ENCODE assay signal across 11 mouse cellular contexts in the genomic region with DNA sequence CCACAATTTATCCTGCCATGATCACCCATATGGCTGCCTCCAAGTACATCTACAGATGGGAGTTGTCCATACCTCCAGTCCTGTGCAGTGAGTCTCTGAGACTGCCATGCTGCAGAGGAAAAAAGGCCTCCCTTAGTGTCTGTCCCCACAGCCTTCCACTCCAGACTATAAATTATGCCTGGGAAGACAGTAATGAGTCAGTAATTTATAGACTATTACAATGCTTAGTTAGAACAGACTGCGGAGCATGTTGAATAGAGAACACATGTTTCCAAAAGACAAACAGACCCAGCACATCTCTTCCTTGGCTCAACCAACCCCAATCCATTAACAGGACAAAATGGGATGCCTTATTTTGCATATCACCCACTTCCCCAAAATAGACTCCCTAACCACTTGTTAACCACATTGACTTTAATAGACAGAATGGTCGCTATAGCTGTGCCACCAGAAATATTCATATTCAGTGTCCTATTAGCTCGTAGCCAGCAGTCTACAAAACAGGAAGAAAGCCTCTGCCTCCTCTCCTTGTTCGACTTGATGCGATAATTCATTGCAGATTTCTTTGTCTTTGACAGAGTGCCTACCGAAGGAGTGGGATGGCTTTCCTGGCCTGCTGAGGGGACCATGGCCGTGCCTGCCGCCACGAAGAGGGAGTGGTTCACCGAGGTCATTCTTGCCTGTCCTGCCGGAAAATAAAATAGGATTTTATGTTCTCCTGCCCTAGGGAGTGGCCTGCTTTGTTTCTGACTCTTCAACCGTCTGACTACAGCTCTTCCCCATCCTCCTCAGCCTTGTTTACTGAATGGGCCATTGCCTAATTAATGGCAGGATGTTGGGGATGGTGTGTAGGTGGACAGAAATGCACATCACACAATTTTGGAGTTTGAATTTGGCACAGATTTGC.
A peak's percentile ranks its signal among the peaks of the same experiment; 100 is the strongest.
DNase-seq lines count a peak whose midpoint lies in the region; ATAC-seq and TF ChIP-seq lines count a peak whose summit lies in the region.
"Had no signal": no experiment of that assay in that cellular context is flagged by ENCODE, and none has a peak within 500 bp of the region (broad histone marks: within the 10 kb centered on the region; RNA-seq: fewer than 3 reads in every experiment).

No protein-coding gene starts in this region.

- no peaks in the 10 kb centered on the region for H3K27me3 ChIP-seq in kidney, embryonic 14.5 days (ENCODE audit: control insufficient read depth, insufficient read depth, low read length)
- H3K27me3 ChIP-seq in stomach, embryonic 14.5 days (ENCODE audit: control insufficient read depth, insufficient read depth, low read length): no peaks in the 10 kb centered on the region
- H3K27me3 ChIP-seq in stomach, postnatal 0 days (ENCODE audit: control insufficient read depth, insufficient read depth, low read length): no peaks in the 10 kb centered on the region
- H3K27me3 ChIP-seq in embryonic facial prominence, embryonic 14.5 days (replicated peaks; ENCODE audit: control insufficient read depth, insufficient read depth, low read length): no peaks in the 10 kb centered on the region
- no peaks in the 10 kb centered on the region for H3K27me3 ChIP-seq in stomach, embryonic 16.5 days (ENCODE audit: control insufficient read depth, insufficient read depth, low read length)
- H3K27me3 ChIP-seq in cerebellum, adult 2 months (ENCODE audit: control insufficient read depth, insufficient read depth, low read length): no peaks in the 10 kb centered on the region

- H3K36me3 ChIP-seq in kidney, embryonic 14.5 days (ENCODE audit: control insufficient read depth, insufficient read depth, low read length): no peaks in the 10 kb centered on the region
- H3K36me3 ChIP-seq in stomach, embryonic 14.5 days (ENCODE audit: control insufficient read depth, insufficient read depth, low read length): no peaks in the 10 kb centered on the region
- no peaks in the 10 kb centered on the region for H3K36me3 ChIP-seq in stomach, postnatal 0 days (ENCODE audit: control insufficient read depth, insufficient read depth, low read length)
- H3K36me3 ChIP-seq in embryonic facial prominence, embryonic 14.5 days (ENCODE audit: control insufficient read depth, insufficient read depth, low read length): no peaks in the 10 kb centered on the region
- no peaks in the 10 kb centered on the region for H3K36me3 ChIP-seq in stomach, embryonic 16.5 days (ENCODE audit: control insufficient read depth, insufficient read depth, low read length)

- no peak for DNase-seq in kidney, postnatal 36 days
- DNase-seq in stomach, postnatal 0 days (ENCODE audit: low spot score): no peak
- DNase-seq in embryonic facial prominence, embryonic 14.5 days (ENCODE audit: low spot score): peak; percentile 47
- DNase-seq in cerebellum, adult 2 months: no peak
- DNase-seq in cerebellum, postnatal 4 days (ENCODE audit: low spot score in 2 of 2): no peak
- DNase-seq: heart, postnatal 4 days; retina, postnatal 1 day had no signal

- H3K27ac ChIP-seq in kidney, embryonic 14.5 days (ENCODE audit: low read depth, low read length): no peak overlapping the region
- H3K27ac ChIP-seq in stomach, embryonic 14.5 days (ENCODE audit: low read length): peak overlapping the region; percentile 59; the same call in 1 of the 2 replicates
- H3K27ac ChIP-seq in stomach, postnatal 0 days (replicated peaks): no peak overlapping the region
- H3K27ac ChIP-seq in embryonic facial prominence, embryonic 14.5 days (replicated peaks; ENCODE audit: low read depth, low read length): peak overlapping the region; percentile 30; the same call in 1 of the 2 replicates
- H3K27ac ChIP-seq in stomach, embryonic 16.5 days (ENCODE audit: low read length): 0 out of 2 replicates have a peak overlapping the region, but pooled peaks have one; percentile 17
- H3K27ac ChIP-seq in cerebellum, adult 2 months (ENCODE audit: insufficient read depth, low read length): no peak overlapping the region
- H3K27ac ChIP-seq: macrophage had no signal

- no peaks in the 10 kb centered on the region for H3K9me3 ChIP-seq in kidney, embryonic 14.5 days (ENCODE audit: control insufficient read depth, low read length)
- H3K9me3 ChIP-seq in stomach, embryonic 14.5 days (ENCODE audit: control insufficient read depth, low read depth, low read length): no peaks in the 10 kb centered on the region
- H3K9me3 ChIP-seq in stomach, postnatal 0 days (ENCODE audit: control insufficient read depth, low read length): no peaks in the 10 kb centered on the region
- no peaks in the 10 kb centered on the region for H3K9me3 ChIP-seq in embryonic facial prominence, embryonic 14.5 days (ENCODE audit: control insufficient read depth, low read length)
- no peaks in the 10 kb centered on the region for H3K9me3 ChIP-seq in stomach, embryonic 16.5 days (replicated peaks; ENCODE audit: control insufficient read depth, low read length)

- no peak overlapping the region for H3K4me3 ChIP-seq in kidney, embryonic 14.5 days (ENCODE audit: low read length)
- no peak overlapping the region for H3K4me3 ChIP-seq in stomach, embryonic 14.5 days (ENCODE audit: low read depth, low read length)
- H3K4me3 ChIP-seq in stomach, postnatal 0 days (ENCODE audit: low read depth, low read length): no peak overlapping the region
- no peak overlapping the region for H3K4me3 ChIP-seq in embryonic facial prominence, embryonic 14.5 days (ENCODE audit: low read depth, low read length)
- no peak overlapping the region for H3K4me3 ChIP-seq in stomach, embryonic 16.5 days (replicated peaks; ENCODE audit: low read length)
- no peak overlapping the region for H3K4me3 ChIP-seq in cerebellum, adult 2 months (replicated peaks; ENCODE audit: insufficient read depth, low read depth, low read length)

- TF ChIP-seq EP300 in stomach, postnatal 0 days (optimal IDR thresholded peaks at IDR 0.05): no peak

- no peak overlapping the region; the same call in 1 of the 2 replicates for H3K4me2 ChIP-seq in kidney, embryonic 14.5 days (replicated peaks; ENCODE audit: low read depth, low read length)
- no peak overlapping the region; the same call in 1 of the 2 replicates for H3K4me2 ChIP-seq in stomach, embryonic 14.5 days (replicated peaks; ENCODE audit: low read depth, low read length)
- H3K4me2 ChIP-seq in stomach, postnatal 0 days (replicated peaks; ENCODE audit: low read depth): no peak overlapping the region
- peak overlapping the region; percentile 31 for H3K4me2 ChIP-seq in embryonic facial prominence, embryonic 14.5 days (ENCODE audit: low read depth, low read length)
- H3K4me2 ChIP-seq in stomach, embryonic 16.5 days (ENCODE audit: low read depth, low read length): no peak overlapping the region

- TF ChIP-seq POLR2A in cerebellum, adult 2 months (IDR thresholded peaks at IDR 0.05; ENCODE audit: borderline replicate concordance, insufficient read depth, low read length): no peak

- TF ChIP-seq CTCF in stomach, postnatal 0 days (IDR thresholded peaks at IDR 0.05; ENCODE audit: low read depth): no peak
- no peak for TF ChIP-seq CTCF in cerebellum, adult 2 months (IDR thresholded peaks at IDR 0.05; ENCODE audit: borderline replicate concordance, insufficient read depth, low read depth, low read length)

- H3K4me1 ChIP-seq in kidney, embryonic 14.5 days (ENCODE audit: control insufficient read depth, insufficient read depth, low read length): peaks cover 16% of the 10 kb centered on the region; the same call in 1 of the 2 replicates
- peaks cover 9% of the 10 kb centered on the region for H3K4me1 ChIP-seq in stomach, embryonic 14.5 days (ENCODE audit: control insufficient read depth, insufficient read depth, low read length)
- no peaks in the 10 kb centered on the region for H3K4me1 ChIP-seq in stomach, postnatal 0 days (replicated peaks; ENCODE audit: control insufficient read depth, insufficient read depth)
- peaks cover 10% of the 10 kb centered on the region; the same call in 1 of the 2 replicates for H3K4me1 ChIP-seq in embryonic facial prominence, embryonic 14.5 days (ENCODE audit: control insufficient read depth, insufficient read depth, low read length)
- H3K4me1 ChIP-seq in stomach, embryonic 16.5 days (ENCODE audit: control insufficient read depth, insufficient read depth, low read length): peaks cover 10% of the 10 kb centered on the region
- H3K4me1 ChIP-seq in cerebellum, adult 2 months (ENCODE audit: control insufficient read depth, insufficient read depth, low read length): no peaks in the 10 kb centered on the region

- 21% methylated on average over 12 of the region's 12 CpGs for WGBS in kidney, embryonic 14.5 days
- 36% methylated on average over 12 of the region's 12 CpGs for WGBS in stomach, embryonic 14.5 days
- 37% methylated on average over 12 of the region's 12 CpGs for WGBS in stomach, postnatal 0 days
- 29% methylated on average over 12 of the region's 12 CpGs for WGBS in embryonic facial prominence, embryonic 14.5 days
- WGBS in stomach, embryonic 16.5 days: 28% methylated on average over 12 of the region's 12 CpGs
- WGBS in cerebellum, adult 2 months: 70% methylated on average over 12 of the region's 12 CpGs

- H3K9ac ChIP-seq in kidney, embryonic 14.5 days (ENCODE audit: low read depth, low read length): no peak overlapping the region
- H3K9ac ChIP-seq in stomach, embryonic 14.5 days (replicated peaks; ENCODE audit: low read depth, low read length): no peak overlapping the region
- H3K9ac ChIP-seq in stomach, postnatal 0 days (ENCODE audit: low read length): no peak overlapping the region
- H3K9ac ChIP-seq in embryonic facial prominence, embryonic 14.5 days (ENCODE audit: low read depth, low read length): no peak overlapping the region
- H3K9ac ChIP-seq in stomach, embryonic 16.5 days (ENCODE audit: low read length): no peak overlapping the region

- peak; percentile 69 for ATAC-seq in kidney, embryonic 14.5 days (ENCODE audit: low FRiP score, low TSS enrichment)
- ATAC-seq in stomach, embryonic 14.5 days (ENCODE audit: insufficient number of reproducible peaks, insufficient read depth, low FRiP score, low read depth): no peak
- no peak for ATAC-seq in stomach, postnatal 0 days (ENCODE audit: low FRiP score, low TSS enrichment)
- no peak for ATAC-seq in embryonic facial prominence, embryonic 14.5 days (ENCODE audit: low read depth)
- 0 out of 2 replicates have a peak, but pooled peaks have one; percentile 17 for ATAC-seq in stomach, embryonic 16.5 days (ENCODE audit: insufficient read depth, low FRiP score)

Comparison
In these comparisons a context has a peak if more than half of its experiments do, and no peak if none do; other contexts are left out.
1. ATAC-seq: peak in kidney, embryonic 14.5 days (single experiment) and stomach, embryonic 16.5 days (single experiment); none in stomach, embryonic 14.5 days (single experiment), stomach, postnatal 0 days (single experiment) and embryonic facial prominence, embryonic 14.5 days (single experiment).
2. H3K27ac ChIP-seq: peak in stomach, embryonic 14.5 days (single experiment), embryonic facial prominence, embryonic 14.5 days (single experiment) and stomach, embryonic 16.5 days (single experiment); none in kidney, embryonic 14.5 days (single experiment), stomach, postnatal 0 days (single experiment) and cerebellum, adult 2 months (single experiment).